Mouse (Mus musculus): ENCODE measurements at regions not wholly inside any gene's neighbourhood (a gene's known extent, or its start where the extent isn't known, plus 50 kb on each side); places are given as distances from the start of the nearest gene placed in this dataset.

- no peaks in the 10 kb centered on the region for H3K4me1 ChIP-seq (ENCODE audit: control insufficient read depth, insufficient read depth, low read length)
- no peaks in the 10 kb centered on the region for H3K79me2 ChIP-seq (ENCODE audit: control insufficient read depth, insufficient read depth, low read length)
- no peak overlapping the region for H3K27ac ChIP-seq (replicated peaks; ENCODE audit: insufficient read depth, low read depth, low read length)
- TF ChIP-seq CTCF (IDR thresholded peaks at IDR 0.05; ENCODE audit: low read depth, low read length) (no peak), POLR2A (IDR thresholded peaks at IDR 0.05; ENCODE audit: extremely low read depth, insufficient read depth, low read length) (no peak)
- no peaks in the 10 kb centered on the region for H3K27me3 ChIP-seq (ENCODE audit: control insufficient read depth, insufficient read depth, low read length)
- no peak overlapping the region for H3K9ac ChIP-seq (ENCODE audit: low read depth, low read length)
- DNase-seq (ENCODE audit: extremely low read depth, low read depth, low spot score), result no peak
- H3K36me3 ChIP-seq (ENCODE audit: control insufficient read depth, insufficient read depth, low read length), result no peaks in the 10 kb centered on the region
- H3K4me3 ChIP-seq (ENCODE audit: insufficient read depth, low read depth, low read length), result no peak overlapping the region
- 79% methylated on average over 1 of the region's 1 CpGs for WGBS
These were observed 426.7 kb upstream of the Mef2c start for GRCm38 (mm10) chr13:83077085-83077484.

GRCm38 (mm10) chr13:83079291-83079690, 424.5 kb upstream of the Mef2c start:
- TF ChIP-seq POLR2A (IDR thresholded peaks at IDR 0.05; ENCODE audit: extremely low read depth, insufficient read depth, low read length) (no peak), CTCF (IDR thresholded peaks at IDR 0.05; ENCODE audit: low read depth, low read length) (no peak)
- Histone ChIP-seq H3K27me3 (ENCODE audit: control insufficient read depth, insufficient read depth, low read length) (no peaks in the 10 kb centered on the region), H3K9ac (ENCODE audit: low read depth, low read length) (no peak overlapping the region), H3K27ac (replicated peaks; ENCODE audit: insufficient read depth, low read depth, low read length) (no peak overlapping the region), H3K36me3 (ENCODE audit: control insufficient read depth, insufficient read depth, low read length) (no peaks in the 10 kb centered on the region), H3K79me2 (ENCODE audit: control insufficient read depth, insufficient read depth, low read length) (no peaks in the 10 kb centered on the region), H3K4me3 (ENCODE audit: insufficient read depth, low read depth, low read length) (no peak overlapping the region), H3K4me1 (ENCODE audit: control insufficient read depth, insufficient read depth, low read length) (no peaks in the 10 kb centered on the region)
- WGBS, result 26% methylated on average over 1 of the region's 1 CpGs
- no peak for DNase-seq (ENCODE audit: extremely low read depth, low read depth, low spot score)

- Histone ChIP-seq H3K27me3 (ENCODE audit: control insufficient read depth, insufficient read depth, low read length) (no peaks in the 10 kb centered on the region), H3K36me3 (ENCODE audit: control insufficient read depth, insufficient read depth, low read length) (no peaks in the 10 kb centered on the region), H3K27ac (replicated peaks; ENCODE audit: insufficient read depth, low read depth, low read length) (no peak overlapping the region), H3K4me3 (ENCODE audit: insufficient read depth, low read depth, low read length) (no peak overlapping the region), H3K79me2 (ENCODE audit: control insufficient read depth, insufficient read depth, low read length) (no peaks in the 10 kb centered on the region), H3K4me1 (ENCODE audit: control insufficient read depth, insufficient read depth, low read length) (no peaks in the 10 kb centered on the region), H3K9ac (ENCODE audit: low read depth, low read length) (no peak overlapping the region)
- WGBS, result 80% methylated on average over 3 of the region's 3 CpGs
- TF ChIP-seq CTCF (IDR thresholded peaks at IDR 0.05; ENCODE audit: low read depth, low read length) (no peak), POLR2A (IDR thresholded peaks at IDR 0.05; ENCODE audit: extremely low read depth, insufficient read depth, low read length) (no peak)
- no peak for DNase-seq (ENCODE audit: extremely low read depth, low read depth, low spot score)
These were observed 418.9 kb upstream of the Mef2c start for GRCm38 (mm10) chr13:83084948-83085347.

- Histone ChIP-seq H3K4me1 (ENCODE audit: control insufficient read depth, insufficient read depth, low read length) (no peaks in the 10 kb centered on the region), H3K79me2 (ENCODE audit: control insufficient read depth, insufficient read depth, low read length) (no peaks in the 10 kb centered on the region), H3K9ac (ENCODE audit: low read depth, low read length) (no peak overlapping the region), H3K4me3 (ENCODE audit: insufficient read depth, low read depth, low read length) (no peak overlapping the region), H3K27me3 (ENCODE audit: control insufficient read depth, insufficient read depth, low read length) (no peaks in the 10 kb centered on the region), H3K27ac (replicated peaks; ENCODE audit: insufficient read depth, low read depth, low read length) (no peak overlapping the region), H3K36me3 (ENCODE audit: control insufficient read depth, insufficient read depth, low read length) (no peaks in the 10 kb centered on the region)
- TF ChIP-seq POLR2A (IDR thresholded peaks at IDR 0.05; ENCODE audit: extremely low read depth, insufficient read depth, low read length) (no peak), CTCF (IDR thresholded peaks at IDR 0.05; ENCODE audit: low read depth, low read length) (no peak)
- 61% methylated on average over 1 of the region's 1 CpGs for WGBS
- no peak for DNase-seq (ENCODE audit: extremely low read depth, low read depth, low spot score)
These were observed 403.9 kb upstream of the Mef2c start for GRCm38 (mm10) chr13:83099908-83100307.

GRCm38 (mm10) chr13:83110610-83111009, 393.2 kb upstream of the Mef2c start:
- no peak for TF ChIP-seq POLR2A (IDR thresholded peaks at IDR 0.05; ENCODE audit: extremely low read depth, insufficient read depth, low read length)
- TF ChIP-seq CTCF (IDR thresholded peaks at IDR 0.05; ENCODE audit: low read depth, low read length), result no peak
- no peaks in the 10 kb centered on the region for H3K27me3 ChIP-seq (ENCODE audit: control insufficient read depth, insufficient read depth, low read length)
- DNase-seq (ENCODE audit: extremely low read depth, low read depth, low spot score), result no peak
- no peak overlapping the region for H3K9ac ChIP-seq (ENCODE audit: low read depth, low read length)
- H3K79me2 ChIP-seq (ENCODE audit: control insufficient read depth, insufficient read depth, low read length), result no peaks in the 10 kb centered on the region
- H3K27ac ChIP-seq (replicated peaks; ENCODE audit: insufficient read depth, low read depth, low read length), result no peak overlapping the region
- WGBS, result 78% methylated on average over 3 of the region's 3 CpGs
- H3K36me3 ChIP-seq (ENCODE audit: control insufficient read depth, insufficient read depth, low read length), result no peaks in the 10 kb centered on the region
- no peak overlapping the region for H3K4me3 ChIP-seq (ENCODE audit: insufficient read depth, low read depth, low read length)
- no peaks in the 10 kb centered on the region for H3K4me1 ChIP-seq (ENCODE audit: control insufficient read depth, insufficient read depth, low read length)

GRCm38 (mm10) chr13:83111503-83111902, 392.3 kb upstream of the Mef2c start:
- 66% methylated on average over 2 of the region's 2 CpGs for WGBS
- TF ChIP-seq POLR2A (IDR thresholded peaks at IDR 0.05; ENCODE audit: extremely low read depth, insufficient read depth, low read length), result no peak
- no peak for TF ChIP-seq CTCF (IDR thresholded peaks at IDR 0.05; ENCODE audit: low read depth, low read length)
- Histone ChIP-seq H3K4me1 (ENCODE audit: control insufficient read depth, insufficient read depth, low read length) (no peaks in the 10 kb centered on the region), H3K9ac (ENCODE audit: low read depth, low read length) (no peak overlapping the region), H3K27ac (replicated peaks; ENCODE audit: insufficient read depth, low read depth, low read length) (no peak overlapping the region), H3K4me3 (ENCODE audit: insufficient read depth, low read depth, low read length) (no peak overlapping the region), H3K79me2 (ENCODE audit: control insufficient read depth, insufficient read depth, low read length) (no peaks in the 10 kb centered on the region), H3K27me3 (ENCODE audit: control insufficient read depth, insufficient read depth, low read length) (no peaks in the 10 kb centered on the region), H3K36me3 (ENCODE audit: control insufficient read depth, insufficient read depth, low read length) (no peaks in the 10 kb centered on the region)
- no peak for DNase-seq (ENCODE audit: extremely low read depth, low read depth, low spot score)

All from liver, adult 2 months (tissue).